Mouse (Mus musculus) adrenal gland, postnatal 25 days (tissue): ENCODE results near the gene Baz1b. TPM values are rescaled to one million over a fixed set of nuclear protein-coding genes. Genes with fewer than 3 reads are reported as not detected.

Experiments used
- DNase-seq: peaks from one replicate; pipeline ENCODE4 v3.0.0; 2021; ENCODE audit warnings: mixed read lengths
- long read RNA-seq: library from polyadenylated mRNA; stranded (forward); transcript quantifications from one replicate; pipeline ENCODE4 v2.0.0, GENCODE M21; 2021
- total RNA-seq: library from RNA; stranded (reverse); gene quantifications from 2 replicates; pipeline ENCODE4 v1.2.3, GENCODE M21; 2021

Gene Baz1b
- total RNA-seq: 85.7 and 114 TPM in 2 replicates
- long read RNA-seq, full-length matches to known transcripts: 3 of 21 reads
- long read RNA-seq, partial matches to known transcripts: 16 of 21 reads
- long read RNA-seq, other reads (novel, unspliced or antisense): 2 of 21 reads

DNA sequence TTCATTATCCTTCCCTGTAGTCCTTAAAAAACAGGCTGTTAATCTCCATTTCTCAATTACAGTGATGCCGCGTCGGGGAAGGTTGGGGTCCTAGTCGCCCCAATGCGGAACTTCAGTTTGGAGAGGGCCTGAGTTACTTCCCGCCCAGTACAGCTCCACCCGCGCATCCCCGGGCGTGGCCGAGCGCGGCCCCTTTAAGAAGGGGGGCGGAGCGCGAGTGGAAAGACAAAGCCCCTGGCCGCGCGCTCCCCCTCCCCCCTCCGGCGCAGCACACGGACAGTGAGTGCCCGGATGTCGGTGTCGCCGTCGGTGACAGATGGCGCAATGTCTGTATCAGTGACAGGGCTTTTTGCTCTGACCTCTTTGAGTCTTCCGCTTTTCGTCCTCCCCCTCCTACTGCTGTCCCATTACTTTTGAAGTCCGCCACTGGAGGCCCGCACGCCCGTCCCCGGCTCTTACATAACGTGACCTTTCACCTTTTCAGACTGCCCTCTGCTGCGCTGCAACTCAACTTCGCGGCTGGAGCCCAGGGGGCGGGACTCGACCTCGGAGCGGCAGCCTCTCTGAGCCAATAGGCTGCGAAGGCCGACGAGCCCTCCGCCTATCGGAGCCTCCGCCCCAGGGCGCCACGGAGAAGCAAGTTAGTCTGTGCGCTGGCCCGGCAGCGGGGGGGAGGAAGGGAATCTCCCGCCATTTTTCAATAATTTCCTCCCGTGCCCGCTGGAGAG is at the start of gene Baz1b:
TSS of gene Baz1b (plus strand) at position 644 of the 728 bp plus-strand sequence.
- DNase-seq: peak; percentile 97

DNA sequence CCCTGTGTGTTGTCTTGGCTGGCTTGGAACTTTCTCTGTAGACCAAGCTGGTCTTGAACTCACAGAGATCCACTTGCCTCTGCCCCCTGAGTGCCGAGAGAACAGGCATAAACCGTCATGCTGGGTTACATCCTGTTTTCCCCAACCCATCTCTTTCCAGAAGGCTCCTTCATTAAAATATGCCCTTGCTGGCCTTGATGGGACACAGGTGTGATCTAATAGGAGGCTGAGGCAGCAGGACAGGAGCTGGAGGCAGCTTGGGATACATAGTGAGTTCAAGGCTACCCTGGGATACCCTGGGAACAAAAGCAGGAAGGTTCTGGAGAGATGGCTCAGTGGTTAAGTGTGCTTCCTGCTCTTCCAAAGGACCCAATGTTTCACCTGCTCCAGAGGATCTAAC is 47.2 kb upstream of the Baz1b start:
- DNase-seq: no peak

GRCm38 (mm10) chr5:135144469-135144868 is 42.6 kb upstream of the Baz1b start:
- no peak for DNase-seq

- no peak for DNase-seq
Measured at GRCm38 (mm10) chr5:135145532-135145931, 41.5 kb upstream of the Baz1b start.

GRCm38 (mm10) chr5:135145955-135146354 is 41.1 kb upstream of the Baz1b start:
- DNase-seq: no peak

DNA sequence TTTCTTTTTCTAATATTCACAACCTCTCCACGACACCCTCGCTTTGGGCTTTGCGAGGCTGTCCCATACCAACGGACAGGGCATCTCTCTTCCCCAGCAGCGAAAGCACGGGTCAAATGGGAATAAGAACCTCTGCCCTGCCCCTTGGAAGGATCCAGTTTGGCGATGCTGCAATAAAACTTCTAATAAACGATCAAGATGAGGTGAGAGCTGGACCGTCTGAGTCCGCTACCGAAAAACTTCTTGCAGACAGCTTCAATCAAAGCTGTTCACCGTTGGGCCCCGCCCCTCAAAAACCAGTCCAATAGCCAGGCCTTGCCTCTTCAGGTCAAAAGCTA is 38.4 kb upstream of the Baz1b start:
- DNase-seq: no peak

- peak; percentile 99 for DNase-seq
Measured at GRCm38 (mm10) chr5:135149053-135149819, 37.8 kb upstream of the Baz1b start, which contains the start of gene Tbl2. Tbl2 (plus strand) TSS chr5:135149657.

GRCm38 (mm10) chr5:135149820-135150178 is 37.3 kb upstream of the Baz1b start:
- no peak for DNase-seq

GRCm38 (mm10) chr5:135156496-135156895 is 30.6 kb upstream of the Baz1b start:
- no peak for DNase-seq

DNA sequence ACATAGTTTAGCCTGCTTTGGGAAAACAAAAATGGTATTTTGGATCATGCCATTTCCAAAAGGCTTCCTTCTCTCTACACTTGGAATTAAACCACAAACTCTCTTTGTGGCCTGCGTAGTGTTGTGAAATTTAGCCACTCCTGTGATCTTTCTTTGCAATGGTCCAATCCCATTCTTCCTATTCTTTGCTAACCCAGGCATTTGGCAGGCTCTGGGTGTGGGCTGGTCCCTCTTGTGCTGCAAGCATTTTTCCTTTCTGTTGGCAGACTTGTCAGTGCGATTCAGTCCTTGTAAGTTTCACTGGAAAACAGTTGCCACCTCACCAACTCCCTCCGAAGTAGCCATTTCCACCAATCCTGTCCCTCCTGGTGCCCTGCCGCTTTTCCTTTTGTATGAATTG is 25.8 kb upstream of the Baz1b start:
- peak; percentile 27 for DNase-seq

GRCm38 (mm10) chr5:135161650-135162049 is 25.4 kb upstream of the Baz1b start:
- no peak for DNase-seq

DNA sequence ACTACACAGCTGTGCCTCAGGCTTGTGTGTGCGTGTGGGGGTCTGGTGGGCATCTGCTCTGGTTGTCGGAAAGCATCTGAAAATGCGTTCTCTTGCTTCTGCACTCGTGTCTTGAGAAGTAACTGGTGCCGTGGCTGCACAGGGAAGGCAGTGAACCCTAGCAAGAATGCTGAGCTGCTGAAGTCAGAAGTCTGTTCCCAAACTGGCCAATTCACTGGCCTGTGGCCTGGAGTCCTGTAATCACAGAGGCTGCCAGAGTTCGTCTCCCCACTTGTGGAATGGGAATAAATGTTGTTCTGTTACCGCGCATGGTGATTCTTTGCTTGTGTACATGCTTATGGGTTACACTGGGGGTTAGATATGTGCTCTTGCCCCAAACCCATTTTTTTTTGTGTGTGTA is 24.7 kb upstream of the Baz1b start:
- DNase-seq: no peak

GRCm38 (mm10) chr5:135162821-135163220 is 24.2 kb upstream of the Baz1b start:
- DNase-seq: no peak

GRCm38 (mm10) chr5:135166909-135167308 is 20.2 kb upstream of the Baz1b start:
- no peak for DNase-seq

GRCm38 (mm10) chr5:135167469-135167868 is 19.6 kb upstream of the Baz1b start:
- DNase-seq: no peak

GRCm38 (mm10) chr5:135168063-135169062 is 18.7 kb upstream of the Baz1b start, which contains the start of gene Bcl7b:
Bcl7b (plus strand) TSS chr5:135168283.
- peak; percentile 95 for DNase-seq

DNA sequence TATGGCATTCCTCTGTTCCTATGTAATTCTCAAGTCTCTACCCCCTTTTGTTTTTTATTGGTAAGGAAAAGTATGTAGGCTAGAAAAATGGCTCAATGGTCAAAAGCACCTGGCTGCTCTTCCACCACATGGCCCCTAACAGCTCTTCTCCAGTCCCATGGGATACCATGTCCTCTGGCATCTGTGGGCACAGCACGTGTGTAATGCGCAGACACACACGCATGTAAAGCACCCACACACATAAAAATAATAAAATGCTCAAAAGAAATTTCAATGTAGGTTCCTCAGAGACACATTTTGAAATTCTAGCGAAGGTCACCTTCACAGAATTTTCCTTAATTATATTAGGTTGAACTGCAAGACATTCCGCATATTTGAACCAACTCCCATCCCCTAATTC is 17.6 kb upstream of the Baz1b start:
- DNase-seq: no peak

GRCm38 (mm10) chr5:135171688-135172220 is 15.3 kb upstream of the Baz1b start:
- DNase-seq: no peak

DNA sequence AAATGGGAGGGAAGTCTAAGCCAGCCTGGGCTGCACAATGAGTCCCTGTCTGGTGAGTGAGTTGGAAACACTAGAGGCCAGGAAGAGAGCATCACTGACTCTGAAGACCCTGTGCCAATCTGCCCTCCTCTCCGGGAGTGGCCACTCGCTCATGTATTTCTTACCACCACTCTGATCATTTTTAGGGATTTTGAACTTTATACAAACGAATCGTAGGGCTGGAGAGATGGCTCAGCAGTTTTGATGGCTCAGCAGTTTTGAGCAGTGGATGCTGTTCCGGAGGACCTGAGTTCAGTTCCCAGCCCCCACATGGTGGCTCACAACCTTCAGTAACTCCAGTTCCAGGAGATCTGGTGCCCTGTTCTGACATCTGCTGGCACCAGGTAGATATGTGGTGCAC is 14.1 kb upstream of the Baz1b start:
- DNase-seq: no peak

- no peak for DNase-seq
Measured at GRCm38 (mm10) chr5:135175086-135175485, 12.0 kb upstream of the Baz1b start.

DNA sequence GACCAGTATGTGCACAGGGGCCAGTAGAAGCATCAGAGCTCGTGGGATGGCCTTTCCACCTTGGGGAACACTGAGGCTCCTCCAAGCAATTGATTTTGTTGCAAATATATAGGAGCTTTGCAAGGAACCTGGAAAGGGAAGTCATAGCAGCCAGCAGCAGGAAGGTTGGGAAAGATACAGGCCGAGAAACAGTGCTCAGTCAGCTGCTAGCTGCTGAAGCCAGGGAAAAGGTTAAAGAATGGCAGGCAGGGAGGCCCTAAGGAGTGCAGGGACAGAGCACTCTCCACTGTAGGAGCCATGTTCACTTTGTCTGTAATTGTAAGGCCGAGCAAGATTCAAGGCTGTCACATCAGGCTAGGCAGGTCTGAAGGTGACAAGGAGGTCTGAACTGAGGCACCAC is 8.5 kb upstream of the Baz1b start:
- no peak for DNase-seq

DNA sequence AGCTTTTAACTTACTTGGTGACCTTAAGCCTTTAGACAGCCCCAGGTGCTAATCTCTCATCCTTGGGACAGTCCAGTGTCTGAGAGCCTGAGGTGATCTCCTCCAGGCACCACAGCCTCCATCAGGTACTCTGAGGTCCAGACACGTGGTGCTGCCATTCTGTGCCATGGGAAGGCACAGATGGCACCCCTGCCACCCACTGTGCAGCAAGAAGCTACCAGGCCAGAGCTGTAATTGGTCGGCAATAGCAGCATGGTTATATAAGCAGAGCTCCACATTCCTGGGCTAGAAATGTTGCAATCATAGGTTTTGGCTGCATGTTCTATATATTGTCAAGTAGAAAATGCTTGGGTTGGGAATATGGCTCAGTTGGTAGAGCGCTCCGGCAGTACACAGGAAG is 8.1 kb upstream of the Baz1b start:
- no peak for DNase-seq
